Mouse (Mus musculus): ENCODE data around the gene Rpp38.

GRCm38 (mm10) chr2:3355793-3356192 is 23.4 kb upstream of the Rpp38 start:
- TF ChIP-seq CHD2 (IDR thresholded peaks at IDR 0.05; ENCODE audit: low read depth, low read length) (no peak), MAFK (IDR thresholded peaks at IDR 0.05; ENCODE audit: insufficient read depth, low read depth, low read length) (no peak), ZNF384 (IDR thresholded peaks at IDR 0.05; ENCODE audit: low read depth, low read length) (no peak), ZC3H11A (IDR thresholded peaks at IDR 0.05; ENCODE audit: borderline replicate concordance, low read depth, low read length) (no peak), HCFC1 (IDR thresholded peaks at IDR 0.05; ENCODE audit: borderline replicate concordance, insufficient read depth, low read length) (no peak)
